Mouse (Mus musculus): ENCODE measurements around the gene Gpr62. TPM values are rescaled to one million over a fixed set of nuclear protein-coding genes. Genes with fewer than 3 reads are reported as not detected.
A peak's percentile ranks its signal among the peaks of the same experiment; 100 is the strongest.

Gene Gpr62
- polyA plus RNA-seq, 1 experiment from 2014 or later: 0.11 TPM

DNA sequence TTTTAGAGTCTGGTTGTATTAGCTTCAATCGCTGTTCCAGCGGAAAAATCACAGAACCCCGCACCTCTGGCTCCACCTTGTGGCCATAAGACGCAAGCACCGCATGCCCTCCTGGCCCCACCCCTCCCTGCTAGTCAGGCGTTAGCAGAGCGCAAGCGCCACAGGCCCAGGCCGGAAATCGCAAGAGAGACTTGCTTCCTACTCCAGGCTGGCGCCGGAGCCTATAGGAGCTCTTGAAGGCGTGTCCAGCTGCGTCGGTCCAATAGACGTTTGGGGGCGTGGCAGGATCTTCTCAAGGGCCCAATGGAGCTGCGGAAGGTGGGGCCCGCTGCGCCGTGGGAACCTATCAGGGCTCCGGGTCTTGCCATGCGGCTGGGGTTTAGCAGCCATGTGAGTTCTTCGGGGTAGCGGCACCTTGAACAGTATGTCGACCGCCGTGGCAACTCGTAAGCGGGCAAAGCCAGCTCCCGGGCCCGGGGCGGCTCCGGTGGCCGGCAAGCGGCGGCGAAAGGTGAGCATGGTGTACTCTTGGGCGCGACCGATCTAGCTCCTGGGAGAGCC lies 11.3 kb upstream of the Gpr62 start, which contains the start of gene Parp3:
TSS of gene Parp3 (minus strand) at position 26 of the 561 bp plus-strand sequence.
- peak within 1 kb of the TSS; percentile 87 for H3K4me3 ChIP-seq (ENCODE audit: low read length)
- no peaks in the 10 kb centered on the region for H3K27me3 ChIP-seq (replicated peaks; ENCODE audit: control insufficient read depth, insufficient read depth, low read length)
- peak; percentile 99 for ATAC-seq
- H3K4me2 ChIP-seq (ENCODE audit: low read depth, low read length): peak within 1 kb of the TSS; percentile 92
- H3K4me1 ChIP-seq (ENCODE audit: control insufficient read depth, insufficient read depth, low read length): peaks cover 44% of the 10 kb centered on the region
- H3K9ac ChIP-seq (ENCODE audit: low read depth, low read length): peak within 1 kb of the TSS; percentile 73
- no peaks in the 10 kb centered on the region for H3K9me3 ChIP-seq (ENCODE audit: control insufficient read depth, low read length)
- WGBS: under 1% methylated on average over 41 of the region's 41 CpGs
- 0 out of 2 replicates have a peak, but pooled peaks cover 2% of the 10 kb centered on the region for H3K36me3 ChIP-seq (ENCODE audit: control insufficient read depth, insufficient read depth, low read length)
- peak within 1 kb of the TSS; percentile 65 for H3K27ac ChIP-seq (ENCODE audit: low read length)

- no peaks in the 10 kb centered on the region for H3K27me3 ChIP-seq (replicated peaks; ENCODE audit: control insufficient read depth, insufficient read depth, low read length)
- peak overlapping the region; percentile 65 for H3K27ac ChIP-seq (ENCODE audit: low read length)
- peaks cover 50% of the 10 kb centered on the region for H3K4me1 ChIP-seq (ENCODE audit: control insufficient read depth, insufficient read depth, low read length)
- ATAC-seq: peak; percentile 45
- H3K9ac ChIP-seq (ENCODE audit: low read depth, low read length): peak overlapping the region; percentile 60
- WGBS: 23% methylated on average over 16 of the region's 16 CpGs
- peak overlapping the region; percentile 33 for H3K4me3 ChIP-seq (ENCODE audit: low read length)
- no peaks in the 10 kb centered on the region for H3K9me3 ChIP-seq (ENCODE audit: control insufficient read depth, low read length)
- H3K36me3 ChIP-seq (ENCODE audit: control insufficient read depth, insufficient read depth, low read length): no peaks in the 10 kb centered on the region
- peak overlapping the region; percentile 51 for H3K4me2 ChIP-seq (ENCODE audit: low read depth, low read length)
Measured at GRCm38 (mm10) chr9:106476002-106476923, 10.5 kb upstream of the Gpr62 start.

DNA sequence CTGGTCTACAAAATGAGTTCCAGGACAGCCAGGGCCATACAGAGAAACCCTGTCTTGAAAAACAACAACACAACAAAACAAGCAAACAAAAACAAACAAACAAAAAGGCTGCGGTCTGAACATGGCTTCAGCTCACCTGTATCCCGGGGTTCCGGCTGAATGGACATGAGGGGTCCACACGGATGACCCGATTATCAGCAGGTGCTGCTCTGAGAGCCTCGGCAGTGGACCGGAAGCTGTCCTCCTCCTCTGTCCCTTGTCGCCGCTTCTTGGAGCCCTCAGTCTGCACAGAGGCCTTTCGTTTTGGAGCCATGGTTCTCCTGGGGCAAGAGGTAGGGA lies 9.9 kb upstream of the Gpr62 start, which contains the start of gene Rrp9:
TSS of gene Rrp9 (plus strand) at position 301 of the 339 bp plus-strand sequence.
- Histone ChIP-seq H3K4me2 (ENCODE audit: low read depth, low read length) (peak within 1 kb of the TSS; percentile 51), H3K27me3 (replicated peaks; ENCODE audit: control insufficient read depth, insufficient read depth, low read length) (no peaks in the 10 kb centered on the region), H3K9ac (ENCODE audit: low read depth, low read length) (peak within 1 kb of the TSS; percentile 60), H3K27ac (ENCODE audit: low read length) (peak within 1 kb of the TSS; percentile 65), H3K36me3 (ENCODE audit: control insufficient read depth, insufficient read depth, low read length) (no peaks in the 10 kb centered on the region), H3K4me1 (ENCODE audit: control insufficient read depth, insufficient read depth, low read length) (peaks cover 50% of the 10 kb centered on the region), H3K4me3 (ENCODE audit: low read length) (peak within 1 kb of the TSS; percentile 33), H3K9me3 (ENCODE audit: control insufficient read depth, low read length) (no peaks in the 10 kb centered on the region)
- ATAC-seq: no peak
- 89% methylated on average over 10 of the region's 10 CpGs for WGBS

- Histone ChIP-seq H3K4me2 (ENCODE audit: low read depth, low read length) (no peak overlapping the region), H3K9ac (ENCODE audit: low read depth, low read length) (no peak overlapping the region)
Measured at GRCm38 (mm10) chr9:106475046-106475445, 9.3 kb upstream of the Gpr62 start.

DNA sequence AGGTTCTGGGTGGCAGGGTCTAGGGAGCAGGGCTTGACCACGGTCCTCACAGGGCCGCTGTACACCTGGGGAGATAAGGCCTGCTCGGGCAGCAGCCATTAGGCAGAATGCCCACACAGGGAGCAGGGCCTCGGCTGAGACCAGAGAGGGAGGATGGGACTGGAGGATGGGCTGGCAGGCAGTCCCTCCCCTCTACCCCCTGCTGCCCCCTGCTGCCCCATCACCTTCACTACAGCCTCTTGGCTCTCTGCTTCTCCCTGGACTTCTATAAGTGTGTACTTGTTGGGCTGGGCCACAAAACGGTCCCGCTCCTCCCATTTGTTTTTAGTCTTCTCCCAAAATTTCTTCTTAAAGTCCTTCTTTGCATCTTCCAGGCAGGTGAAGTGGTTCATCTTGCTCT lies 8.7 kb upstream of the Gpr62 start:
- no peak for ATAC-seq

More at GRCm38 (mm10) chr9:106475046-106475445, 9.3 kb upstream of the Gpr62 start:
- H3K36me3 ChIP-seq (ENCODE audit: control insufficient read depth, insufficient read depth, low read length): no peaks in the 10 kb centered on the region
- WGBS: 67% methylated on average over 7 of the region's 7 CpGs
- H3K4me1 ChIP-seq (ENCODE audit: control insufficient read depth, insufficient read depth, low read length): peaks cover 50% of the 10 kb centered on the region
- no peak for ATAC-seq
- no peaks in the 10 kb centered on the region for H3K9me3 ChIP-seq (ENCODE audit: control insufficient read depth, low read length)
- no peak overlapping the region for H3K4me3 ChIP-seq (ENCODE audit: low read length)
- no peak overlapping the region for H3K27ac ChIP-seq (ENCODE audit: low read length)
- H3K27me3 ChIP-seq (replicated peaks; ENCODE audit: control insufficient read depth, insufficient read depth, low read length): no peaks in the 10 kb centered on the region

GRCm38 (mm10) chr9:106473753-106474105 lies 8.0 kb upstream of the Gpr62 start:
- H3K27ac ChIP-seq (ENCODE audit: low read length): no peak overlapping the region
- ATAC-seq: no peak
- no peak overlapping the region for H3K4me2 ChIP-seq (ENCODE audit: low read depth, low read length)
- H3K9ac ChIP-seq (ENCODE audit: low read depth, low read length): no peak overlapping the region; the same call in 1 of the 2 replicates
- H3K4me3 ChIP-seq (ENCODE audit: low read length): no peak overlapping the region
- no peaks in the 10 kb centered on the region for H3K36me3 ChIP-seq (ENCODE audit: control insufficient read depth, insufficient read depth, low read length)
- H3K9me3 ChIP-seq (ENCODE audit: control insufficient read depth, low read length): no peaks in the 10 kb centered on the region
- no peaks in the 10 kb centered on the region for H3K27me3 ChIP-seq (replicated peaks; ENCODE audit: control insufficient read depth, insufficient read depth, low read length)
- peaks cover 50% of the 10 kb centered on the region for H3K4me1 ChIP-seq (ENCODE audit: control insufficient read depth, insufficient read depth, low read length)
- 74% methylated on average over 5 of the region's 5 CpGs for WGBS

More for the DNA sequence above, 8.7 kb upstream of the Gpr62 start:
- Histone ChIP-seq H3K9ac (ENCODE audit: low read depth, low read length) (no peak overlapping the region; the same call in 1 of the 2 replicates), H3K27me3 (replicated peaks; ENCODE audit: control insufficient read depth, insufficient read depth, low read length) (no peaks in the 10 kb centered on the region), H3K27ac (ENCODE audit: low read length) (no peak overlapping the region), H3K4me2 (ENCODE audit: low read depth, low read length) (no peak overlapping the region), H3K4me3 (ENCODE audit: low read length) (no peak overlapping the region), H3K9me3 (ENCODE audit: control insufficient read depth, low read length) (no peaks in the 10 kb centered on the region), H3K4me1 (ENCODE audit: control insufficient read depth, insufficient read depth, low read length) (peaks cover 50% of the 10 kb centered on the region), H3K36me3 (ENCODE audit: control insufficient read depth, insufficient read depth, low read length) (no peaks in the 10 kb centered on the region)
- WGBS: 7% methylated on average over 6 of the region's 6 CpGs

DNA sequence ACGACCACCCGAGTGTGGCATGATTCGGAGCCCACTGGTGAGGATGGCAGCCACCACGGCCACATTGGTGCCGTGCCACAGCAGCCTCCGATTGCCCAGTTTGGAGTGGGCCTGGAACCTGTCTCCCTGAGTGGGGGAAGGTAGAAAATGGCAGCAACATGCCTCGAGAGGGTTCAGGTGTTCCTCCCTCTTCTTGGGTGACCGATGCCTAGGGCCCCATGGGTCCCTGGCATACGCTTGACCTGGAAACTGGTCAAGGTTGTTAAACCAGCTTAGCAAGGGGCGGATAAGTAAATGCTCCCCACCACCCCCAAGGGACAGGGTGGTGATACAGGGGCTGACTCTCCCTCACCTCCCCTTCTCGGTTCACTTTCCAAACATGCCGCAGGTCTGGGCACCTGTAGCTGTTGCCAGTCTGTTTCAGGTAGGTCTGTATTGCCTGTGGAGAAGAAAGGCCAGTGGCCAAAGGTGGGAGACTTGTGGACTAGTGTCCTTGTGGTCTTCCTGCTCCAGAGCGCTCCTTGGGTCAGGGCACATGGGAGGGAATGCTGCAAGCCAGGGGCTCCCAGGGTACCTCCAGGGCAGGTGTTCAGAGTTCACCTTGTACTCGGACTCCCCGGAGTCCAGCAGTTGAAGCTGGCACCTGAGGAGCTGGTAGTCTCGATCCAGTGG lies 7.5 kb upstream of the Gpr62 start:
- H3K9me3 ChIP-seq (ENCODE audit: control insufficient read depth, low read length): no peaks in the 10 kb centered on the region
- peaks cover 49% of the 10 kb centered on the region for H3K4me1 ChIP-seq (ENCODE audit: control insufficient read depth, insufficient read depth, low read length)
- no peak overlapping the region for H3K4me2 ChIP-seq (ENCODE audit: low read depth, low read length)
- no peak for ATAC-seq
- no peaks in the 10 kb centered on the region for H3K36me3 ChIP-seq (ENCODE audit: control insufficient read depth, insufficient read depth, low read length)
- H3K4me3 ChIP-seq (ENCODE audit: low read length): no peak overlapping the region
- 90% methylated on average over 16 of the region's 16 CpGs for WGBS
- no peak overlapping the region for H3K27ac ChIP-seq (ENCODE audit: low read length)
- H3K9ac ChIP-seq (ENCODE audit: low read depth, low read length): no peak overlapping the region
- H3K27me3 ChIP-seq (replicated peaks; ENCODE audit: control insufficient read depth, insufficient read depth, low read length): no peaks in the 10 kb centered on the region

- ATAC-seq: no peak
- Histone ChIP-seq H3K9me3 (ENCODE audit: control insufficient read depth, low read length) (no peaks in the 10 kb centered on the region), H3K9ac (ENCODE audit: low read depth, low read length) (0 out of 2 replicates have a peak overlapping the region, but pooled peaks have one; percentile 6), H3K4me1 (ENCODE audit: control insufficient read depth, insufficient read depth, low read length) (peaks cover 43% of the 10 kb centered on the region), H3K4me2 (ENCODE audit: low read depth, low read length) (no peak overlapping the region), H3K36me3 (ENCODE audit: control insufficient read depth, insufficient read depth, low read length) (no peaks in the 10 kb centered on the region), H3K27me3 (replicated peaks; ENCODE audit: control insufficient read depth, insufficient read depth, low read length) (no peaks in the 10 kb centered on the region), H3K4me3 (ENCODE audit: low read length) (no peak overlapping the region), H3K27ac (ENCODE audit: low read length) (peak overlapping the region; percentile 31; the same call in 1 of the 2 replicates)
- WGBS: 57% methylated on average over 4 of the region's 4 CpGs
Measured at GRCm38 (mm10) chr9:106472321-106472720, 6.6 kb upstream of the Gpr62 start.

- Histone ChIP-seq H3K9ac (ENCODE audit: low read depth, low read length) (no peak overlapping the region), H3K4me1 (ENCODE audit: control insufficient read depth, insufficient read depth, low read length) (peaks cover 43% of the 10 kb centered on the region), H3K9me3 (ENCODE audit: control insufficient read depth, low read length) (no peaks in the 10 kb centered on the region), H3K4me2 (ENCODE audit: low read depth, low read length) (peak overlapping the region; percentile 48), H3K36me3 (ENCODE audit: control insufficient read depth, insufficient read depth, low read length) (no peaks in the 10 kb centered on the region), H3K27ac (ENCODE audit: low read length) (no peak overlapping the region), H3K4me3 (ENCODE audit: low read length) (peak overlapping the region; percentile 13; the same call in 1 of the 2 replicates), H3K27me3 (replicated peaks; ENCODE audit: control insufficient read depth, insufficient read depth, low read length) (no peaks in the 10 kb centered on the region)
- peak; percentile 20; the same call in 1 of the 2 replicates for ATAC-seq
- WGBS: 16% methylated on average over 5 of the region's 5 CpGs
Measured at GRCm38 (mm10) chr9:106471892-106472291, 6.2 kb upstream of the Gpr62 start.

Data from intestine, embryonic 16.5 days (tissue).